ENCODE assay signal across 19 mouse cellular contexts in the genomic region with DNA sequence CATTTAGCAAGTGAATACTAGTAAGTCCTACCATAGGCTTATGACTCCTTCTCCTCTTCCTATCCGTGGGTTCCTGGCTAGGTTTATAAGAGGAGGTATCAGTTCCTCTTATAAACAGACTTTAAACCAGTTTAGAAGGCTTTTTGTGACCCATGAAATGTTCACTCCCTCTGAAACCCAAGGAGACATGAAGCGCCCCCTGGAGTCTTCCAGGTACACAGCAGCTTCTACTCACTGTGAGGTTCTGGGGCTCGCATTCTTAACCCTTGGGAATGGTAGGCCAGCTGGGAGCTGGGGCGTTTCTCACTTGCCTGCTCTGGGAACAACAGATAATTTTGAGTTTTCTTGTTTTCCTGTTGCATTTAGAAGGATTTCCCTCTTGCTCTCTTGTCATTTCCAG. TPM values are rescaled to one million over a fixed set of nuclear protein-coding genes. Genes with fewer than 3 reads are reported as not detected.
DNase-seq lines count a peak whose midpoint lies in the region; ATAC-seq and TF ChIP-seq lines count a peak whose summit lies in the region.
"Had no signal": no experiment of that assay in that cellular context is flagged by ENCODE, and none has a peak within 500 bp of the region (broad histone marks: within the 10 kb centered on the region; RNA-seq: fewer than 3 reads in every experiment).

No protein-coding gene starts in this region.

- H3K4me1 ChIP-seq in heart, adult 2 months (ENCODE audit: control insufficient read depth, insufficient read depth, low read length): no peaks in the 10 kb centered on the region
- H3K4me1 ChIP-seq in testis, adult 2 months (ENCODE audit: control insufficient read depth, insufficient read depth, low read length): no peaks in the 10 kb centered on the region
- H3K4me1 ChIP-seq in liver, embryonic 13.5 days (replicated peaks): peaks cover 22% of the 10 kb centered on the region
- H3K4me1 ChIP-seq in hindbrain, embryonic 16.5 days (ENCODE audit: control insufficient read depth, insufficient read depth, low read depth, low read length): no peaks in the 10 kb centered on the region
- H3K4me1 ChIP-seq: embryonic facial prominence, embryonic 15.5 days; forebrain, embryonic 13.5 days; hindbrain, embryonic 10.5 days; limb, embryonic 13.5 days; stomach, embryonic 15.5 days had no signal

- no peaks in the 10 kb centered on the region for H3K9me3 ChIP-seq in liver, embryonic 13.5 days (replicated peaks)
- H3K9me3 ChIP-seq in hindbrain, embryonic 16.5 days (ENCODE audit: control insufficient read depth, low read length): no peaks in the 10 kb centered on the region
- H3K9me3 ChIP-seq: embryonic facial prominence, embryonic 15.5 days; forebrain, embryonic 13.5 days; heart, embryonic 13.5 days; hindbrain, embryonic 10.5 days; limb, embryonic 13.5 days; stomach, embryonic 15.5 days had no signal

- H3K4me2 ChIP-seq in liver, embryonic 13.5 days: no peak overlapping the region
- no peak overlapping the region for H3K4me2 ChIP-seq in hindbrain, embryonic 16.5 days (ENCODE audit: low read length)
- H3K4me2 ChIP-seq: embryonic facial prominence, embryonic 15.5 days; forebrain, embryonic 13.5 days; heart, embryonic 13.5 days; limb, embryonic 13.5 days; stomach, embryonic 15.5 days had no signal

- no peak for TF ChIP-seq POLR2A in heart, adult 2 months (IDR thresholded peaks at IDR 0.05; ENCODE audit: insufficient read depth, low read depth, low read length)
- TF ChIP-seq POLR2A in testis, adult 2 months (IDR thresholded peaks at IDR 0.05; ENCODE audit: control insufficient read depth, low read depth, low read length): no peak

- no peak overlapping the region for H3K4me3 ChIP-seq in heart, adult 2 months
- H3K4me3 ChIP-seq in testis, adult 2 months (ENCODE audit: control insufficient read depth, low read depth, low read length): no peak overlapping the region
- no peak overlapping the region for H3K4me3 ChIP-seq in liver, embryonic 13.5 days (replicated peaks)
- no peak overlapping the region for H3K4me3 ChIP-seq in hindbrain, embryonic 16.5 days (ENCODE audit: low read length)
- H3K4me3 ChIP-seq: embryonic facial prominence, embryonic 15.5 days; forebrain, embryonic 13.5 days; heart, embryonic 13.5 days; hindbrain, embryonic 10.5 days; limb, embryonic 13.5 days; stomach, embryonic 15.5 days had no signal

- intact Hi-C loops in heart, adult 2 months (cut with DNase I): no loop called here

- WGBS in heart, adult 2 months: 66% methylated on average over 4 of the region's 4 CpGs
- 54% methylated on average over 4 of the region's 4 CpGs for WGBS in liver, embryonic 13.5 days (ENCODE audit: insufficient replicate concordance)
- 75% methylated on average over 4 of the region's 4 CpGs for WGBS in hindbrain, embryonic 16.5 days

- no peak for DNase-seq in heart, adult 2 months
- DNase-seq in heart, postnatal 4 days: no peak
- no peak for DNase-seq in testis, postnatal 14 days (ENCODE audit: low spot score)
- peak; percentile 24 for DNase-seq in liver, embryonic 13.5 days
- DNase-seq in cerebellum, adult 11 months: no peak
- no peak for DNase-seq in kidney, postnatal 25 days
- DNase-seq: cerebellum, postnatal 10 days; embryo, embryonic 11 days; lung, postnatal 10 days had no signal

- TF ChIP-seq CTCF in heart, adult 2 months (IDR thresholded peaks at IDR 0.05): peak; percentile 22
- peak; percentile 12; the same call in 1 of the 2 replicates for TF ChIP-seq CTCF in testis, adult 2 months (IDR thresholded peaks at IDR 0.05; ENCODE audit: control insufficient read depth, insufficient read depth, insufficient replicate concordance, low read depth, low read length)

- no peak overlapping the region for H3K9ac ChIP-seq in heart, adult 2 months (ENCODE audit: low read depth, low read length)
- H3K9ac ChIP-seq in liver, embryonic 13.5 days: no peak overlapping the region
- no peak overlapping the region for H3K9ac ChIP-seq in hindbrain, embryonic 16.5 days (ENCODE audit: low read depth, low read length)
- H3K9ac ChIP-seq: embryonic facial prominence, embryonic 15.5 days; forebrain, embryonic 13.5 days; heart, embryonic 13.5 days; limb, embryonic 13.5 days; stomach, embryonic 15.5 days had no signal

- no peak for TF ChIP-seq EP300 in heart, adult 2 months (IDR thresholded peaks at IDR 0.05; ENCODE audit: insufficient read depth, low read depth, low read length)

- H3K79me2 ChIP-seq in heart, adult 2 months (replicated peaks; ENCODE audit: control insufficient read depth, insufficient read depth, low read length): no peaks in the 10 kb centered on the region

- peak; percentile 48; the same call in 1 of the 2 replicates for ATAC-seq in liver, embryonic 13.5 days (ENCODE audit: low read depth)
- ATAC-seq in hindbrain, embryonic 16.5 days: no peak
- ATAC-seq: forebrain, embryonic 13.5 days; inflammation-experienced regulatory T-cells, adult 6 months; Patski had no signal

- no peaks in the 10 kb centered on the region for H3K27me3 ChIP-seq in heart, adult 2 months (ENCODE audit: control insufficient read depth, insufficient read depth, low read length)
- H3K27me3 ChIP-seq in testis, adult 2 months (ENCODE audit: control insufficient read depth, insufficient read depth, low read length): no peaks in the 10 kb centered on the region
- H3K27me3 ChIP-seq in liver, embryonic 13.5 days: no peaks in the 10 kb centered on the region
- H3K27me3 ChIP-seq in hindbrain, embryonic 16.5 days (replicated peaks; ENCODE audit: control insufficient read depth, insufficient read depth, low read length): no peaks in the 10 kb centered on the region
- H3K27me3 ChIP-seq: embryonic facial prominence, embryonic 15.5 days; forebrain, embryonic 13.5 days; heart, embryonic 13.5 days; limb, embryonic 13.5 days; Patski; stomach, embryonic 15.5 days had no signal

- H3K36me3 ChIP-seq in heart, adult 2 months (ENCODE audit: control insufficient read depth, insufficient read depth, low read length): no peaks in the 10 kb centered on the region
- H3K36me3 ChIP-seq in testis, adult 2 months (ENCODE audit: control insufficient read depth, insufficient read depth, low read length): no peaks in the 10 kb centered on the region
- no peaks in the 10 kb centered on the region for H3K36me3 ChIP-seq in liver, embryonic 13.5 days
- H3K36me3 ChIP-seq in hindbrain, embryonic 16.5 days (ENCODE audit: control insufficient read depth, insufficient read depth, low read length): no peaks in the 10 kb centered on the region
- H3K36me3 ChIP-seq: embryonic facial prominence, embryonic 15.5 days; heart, embryonic 13.5 days; hindbrain, embryonic 10.5 days; limb, embryonic 13.5 days; stomach, embryonic 15.5 days had no signal

- no peak overlapping the region for H3K27ac ChIP-seq in heart, adult 2 months
- no peak overlapping the region for H3K27ac ChIP-seq in testis, adult 2 months (ENCODE audit: control insufficient read depth, insufficient read depth, low read depth, low read length)
- no peak overlapping the region for H3K27ac ChIP-seq in liver, embryonic 13.5 days
- H3K27ac ChIP-seq in hindbrain, embryonic 16.5 days (ENCODE audit: low read depth, low read length): no peak overlapping the region
- H3K27ac ChIP-seq: embryonic facial prominence, embryonic 15.5 days; forebrain, embryonic 13.5 days; heart, embryonic 13.5 days; hindbrain, embryonic 10.5 days; limb, embryonic 13.5 days; stomach, embryonic 15.5 days had no signal

RNA-seq across cellular contexts. Expression of a gene that starts 45.4 kb away (rescaled TPM):
- 10 to 100 TPM; 15.4 to 16.5 TPM for total RNA-seq in heart, adult 2 months (2021)
- 5.6 and 10.0 TPM in 2 replicates for polyA plus RNA-seq in heart, adult 2 months (2012; rRNA removed)
- total RNA-seq in heart, postnatal 4 days (2021): 10 to 100 TPM; 15.8 to 18.6 TPM
- 3.0 and 3.7 TPM in 2 replicates for polyA plus RNA-seq in testis, adult 2 months (2012; rRNA removed)
- 60.7 and 70.4 TPM in 2 replicates for polyA plus RNA-seq in liver, embryonic 13.5 days (2015; fragmentation: Nextera tagmentation; extraction: Ambion mirVana)
- 26.1 and 26.5 TPM in 2 replicates for polyA plus RNA-seq in hindbrain, embryonic 16.5 days (2015; fragmentation: Nextera tagmentation; extraction: Ambion mirVana)
